Mouse (Mus musculus): ENCODE measurements around the gene Sprn. TPM values are rescaled to one million over a fixed set of nuclear protein-coding genes. Genes with fewer than 3 reads are reported as not detected.
A peak's percentile ranks its signal among the peaks of the same experiment; 100 is the strongest.

The Sprn gene
- polyA plus RNA-seq, 1 experiment from 2014 or later = 0.55 TPM

DNA sequence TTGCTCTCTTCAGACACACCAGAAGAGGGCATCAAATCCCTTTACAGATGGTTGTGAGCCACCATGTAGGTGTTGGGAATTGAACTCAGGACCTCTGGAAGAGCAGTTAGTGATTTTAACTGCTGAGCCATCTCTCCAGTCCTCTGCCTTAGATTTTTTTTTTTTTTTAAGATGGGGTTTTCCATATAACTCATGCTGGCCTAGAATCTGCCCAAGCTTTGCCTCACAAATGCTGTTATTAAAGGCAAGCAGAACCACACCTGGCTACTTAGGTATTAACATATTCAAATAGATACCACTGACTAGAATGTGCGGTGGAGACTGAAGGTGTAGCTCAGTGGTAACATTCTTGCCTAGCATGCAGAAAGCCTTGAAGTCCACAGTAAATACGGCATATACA, 34.2 kb downstream of the Sprn start:
- Histone ChIP-seq H3K9me3 (replicated peaks) (no peaks in the 10 kb centered on the region), H3K36me3 (no peaks in the 10 kb centered on the region), H3K4me1 (peaks cover 4% of the 10 kb centered on the region; the same call in 1 of the 2 replicates), H3K4me2 (no peak overlapping the region), H3K9ac (no peak overlapping the region), H3K4me3 (replicated peaks) (no peak overlapping the region), H3K27ac (no peak overlapping the region), H3K27me3 (no peaks in the 10 kb centered on the region)
- 94% methylated on average over 2 of the region's 2 CpGs for WGBS
- no peak for ATAC-seq (replicated peaks; ENCODE audit: low FRiP score)

DNA sequence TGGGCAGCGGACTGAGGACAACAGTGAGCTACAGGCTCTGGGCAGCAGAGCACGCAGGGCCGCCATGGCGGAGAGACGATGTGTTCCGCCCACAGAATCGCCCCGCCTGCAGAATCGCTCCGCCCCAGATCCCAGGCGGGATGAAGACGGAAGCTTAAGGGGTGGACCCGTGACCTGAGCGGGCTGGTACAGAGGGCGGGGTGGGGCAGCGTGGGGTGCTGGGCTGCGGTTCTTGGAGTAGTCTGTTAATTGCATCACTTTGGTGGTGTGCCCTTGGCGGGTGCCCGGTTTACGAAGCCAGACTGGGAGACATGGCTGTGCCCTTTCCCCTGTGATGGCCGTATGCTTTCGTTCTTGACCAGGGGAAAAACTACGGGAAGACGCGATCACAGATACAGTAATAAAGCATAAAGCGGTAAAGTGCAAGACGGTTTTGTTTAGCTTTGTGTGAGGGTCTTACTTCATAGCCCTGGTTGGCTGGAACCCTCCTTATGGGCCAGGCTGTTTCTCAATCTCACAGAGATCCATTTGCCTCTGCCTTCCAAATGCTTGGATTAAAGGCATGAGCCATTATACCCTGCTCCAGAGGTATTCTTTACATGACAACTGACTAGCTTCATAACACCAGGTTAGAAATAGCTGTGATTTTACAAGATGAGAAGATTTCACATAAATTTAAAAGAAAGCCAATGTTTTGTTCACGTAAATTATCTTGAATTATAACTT, 38.2 kb downstream of the Sprn start, which contains the start of gene Echs1:
Echs1 (minus strand) TSS at position 148 of the 726 bp plus-strand sequence.
- Histone ChIP-seq H3K27ac (peak within 1 kb of the TSS; percentile 92), H3K4me1 (0 out of 2 replicates have a peak, but pooled peaks cover 4% of the 10 kb centered on the region), H3K9me3 (replicated peaks) (no peaks in the 10 kb centered on the region), H3K4me3 (replicated peaks) (peak within 1 kb of the TSS; percentile 73), H3K9ac (peak within 1 kb of the TSS; percentile 77), H3K27me3 (no peaks in the 10 kb centered on the region), H3K36me3 (peaks cover 18% of the 10 kb centered on the region), H3K4me2 (peak within 1 kb of the TSS; percentile 85)
- 3% methylated on average over 28 of the region's 28 CpGs for WGBS
- ATAC-seq (replicated peaks; ENCODE audit: low FRiP score) = peak; percentile 96

DNA sequence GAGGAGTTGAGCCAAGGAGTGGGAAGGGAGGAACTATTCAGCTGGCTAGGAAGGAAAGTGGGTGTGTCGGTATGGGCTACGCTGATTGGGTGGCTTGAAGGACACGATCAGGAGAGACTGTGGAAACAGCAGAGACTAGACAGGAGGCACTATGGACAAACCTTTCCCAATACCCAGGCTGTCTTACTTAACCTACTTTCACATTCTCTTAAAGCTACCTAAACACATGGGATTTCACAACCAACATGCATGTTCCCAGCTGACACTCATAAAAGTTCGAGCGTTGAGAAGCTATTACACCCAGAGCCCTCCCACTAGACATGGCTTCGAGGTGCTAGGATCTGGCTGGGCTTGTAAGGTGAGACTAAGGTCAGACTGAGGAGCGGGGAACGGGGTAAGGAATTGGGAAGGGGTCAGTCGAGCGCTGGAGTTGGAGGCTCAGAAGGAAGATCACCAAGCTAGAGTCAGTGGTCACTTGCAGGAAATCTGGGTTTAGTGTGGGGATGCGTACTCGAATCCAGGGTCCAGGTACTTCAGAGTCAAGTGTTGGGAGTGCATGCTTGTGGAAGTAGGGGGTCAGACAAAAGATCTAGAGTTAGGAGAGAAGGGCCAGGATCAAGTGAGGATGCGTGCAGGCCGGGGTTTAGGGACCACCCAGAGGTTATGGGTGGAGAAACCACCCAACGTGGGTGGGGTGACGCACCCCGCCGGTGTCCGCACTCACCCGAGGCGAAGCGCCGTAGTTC, 38.9 kb downstream of the Sprn start, which contains the start of gene Paox:
Paox (plus strand) TSS at position 217 of the 746 bp plus-strand sequence.
- H3K9ac ChIP-seq = peak within 1 kb of the TSS; percentile 77
- peak within 1 kb of the TSS; percentile 92 for H3K27ac ChIP-seq
- H3K4me1 ChIP-seq = 0 out of 2 replicates have a peak, but pooled peaks cover 4% of the 10 kb centered on the region
- H3K4me2 ChIP-seq = peak within 1 kb of the TSS; percentile 85
- WGBS = under 1% methylated on average over 23 of the region's 23 CpGs
- H3K9me3 ChIP-seq (replicated peaks) = no peaks in the 10 kb centered on the region
- H3K27me3 ChIP-seq = no peaks in the 10 kb centered on the region
- H3K4me3 ChIP-seq (replicated peaks) = peak within 1 kb of the TSS; percentile 73
- ATAC-seq (replicated peaks; ENCODE audit: low FRiP score) = peak; percentile 89
- H3K36me3 ChIP-seq = peaks cover 25% of the 10 kb centered on the region

DNA sequence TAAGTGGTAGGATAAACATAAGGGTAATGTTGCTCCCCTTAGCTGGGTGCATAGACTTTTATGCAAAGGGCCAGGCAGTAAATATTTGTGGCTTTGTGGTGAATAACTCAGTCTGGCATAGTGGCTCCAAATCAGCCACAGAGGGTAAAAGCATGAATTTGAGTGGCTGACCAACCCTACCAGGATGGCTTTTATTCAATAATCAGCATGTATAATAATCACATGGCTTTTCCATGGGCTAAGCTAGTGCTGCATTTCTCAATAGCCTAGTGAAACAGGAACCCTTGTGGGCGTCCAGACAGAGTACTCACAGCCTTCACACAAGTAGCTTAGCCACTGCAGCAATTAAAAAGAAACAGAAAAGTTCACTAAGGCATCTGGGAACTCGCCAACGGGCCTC, 42.7 kb downstream of the Sprn start:
- peaks cover 64% of the 10 kb centered on the region for H3K36me3 ChIP-seq
- 72% methylated on average over 3 of the region's 3 CpGs for WGBS

DNA sequence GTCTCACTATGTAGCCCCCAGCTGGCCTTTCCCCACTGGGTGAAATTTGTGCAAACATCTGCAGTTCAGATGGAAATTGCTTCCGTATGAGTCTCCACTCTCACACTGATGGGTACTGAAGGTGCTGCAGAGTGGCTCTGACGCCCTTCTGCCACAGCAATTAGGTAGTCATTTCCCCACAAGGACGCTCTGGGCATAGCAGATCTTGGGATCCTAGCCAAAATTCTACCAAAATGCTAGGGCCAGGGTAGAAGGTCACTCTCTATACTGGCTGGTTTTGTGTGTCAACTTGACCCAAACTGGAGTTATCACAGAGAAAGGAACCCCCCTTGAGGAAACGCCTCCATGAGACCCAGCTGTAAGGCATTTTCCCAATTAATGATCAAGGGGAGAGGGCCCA, 50.7 kb downstream of the Sprn start:
- H3K27me3 ChIP-seq = no peaks in the 10 kb centered on the region
- peaks cover 15% of the 10 kb centered on the region for H3K4me1 ChIP-seq
- no peak overlapping the region for H3K9ac ChIP-seq
- H3K9me3 ChIP-seq (replicated peaks) = no peaks in the 10 kb centered on the region
- H3K27ac ChIP-seq = no peak overlapping the region
- no peak for ATAC-seq (replicated peaks; ENCODE audit: low FRiP score)
- no peak overlapping the region for H3K4me2 ChIP-seq
- H3K36me3 ChIP-seq = peaks cover 38% of the 10 kb centered on the region
- WGBS = 84% methylated on average over 4 of the region's 4 CpGs
- no peak overlapping the region for H3K4me3 ChIP-seq (replicated peaks)

More for the DNA sequence above, 42.7 kb downstream of the Sprn start:
- ATAC-seq (replicated peaks; ENCODE audit: low FRiP score) = no peak
- no peak overlapping the region for H3K9ac ChIP-seq
- no peaks in the 10 kb centered on the region for H3K27me3 ChIP-seq
- H3K9me3 ChIP-seq (replicated peaks) = no peaks in the 10 kb centered on the region
- H3K27ac ChIP-seq = no peak overlapping the region
- H3K4me2 ChIP-seq = no peak overlapping the region
- H3K4me1 ChIP-seq = 0 out of 2 replicates have a peak, but pooled peaks cover 4% of the 10 kb centered on the region
- H3K4me3 ChIP-seq (replicated peaks) = no peak overlapping the region

DNA sequence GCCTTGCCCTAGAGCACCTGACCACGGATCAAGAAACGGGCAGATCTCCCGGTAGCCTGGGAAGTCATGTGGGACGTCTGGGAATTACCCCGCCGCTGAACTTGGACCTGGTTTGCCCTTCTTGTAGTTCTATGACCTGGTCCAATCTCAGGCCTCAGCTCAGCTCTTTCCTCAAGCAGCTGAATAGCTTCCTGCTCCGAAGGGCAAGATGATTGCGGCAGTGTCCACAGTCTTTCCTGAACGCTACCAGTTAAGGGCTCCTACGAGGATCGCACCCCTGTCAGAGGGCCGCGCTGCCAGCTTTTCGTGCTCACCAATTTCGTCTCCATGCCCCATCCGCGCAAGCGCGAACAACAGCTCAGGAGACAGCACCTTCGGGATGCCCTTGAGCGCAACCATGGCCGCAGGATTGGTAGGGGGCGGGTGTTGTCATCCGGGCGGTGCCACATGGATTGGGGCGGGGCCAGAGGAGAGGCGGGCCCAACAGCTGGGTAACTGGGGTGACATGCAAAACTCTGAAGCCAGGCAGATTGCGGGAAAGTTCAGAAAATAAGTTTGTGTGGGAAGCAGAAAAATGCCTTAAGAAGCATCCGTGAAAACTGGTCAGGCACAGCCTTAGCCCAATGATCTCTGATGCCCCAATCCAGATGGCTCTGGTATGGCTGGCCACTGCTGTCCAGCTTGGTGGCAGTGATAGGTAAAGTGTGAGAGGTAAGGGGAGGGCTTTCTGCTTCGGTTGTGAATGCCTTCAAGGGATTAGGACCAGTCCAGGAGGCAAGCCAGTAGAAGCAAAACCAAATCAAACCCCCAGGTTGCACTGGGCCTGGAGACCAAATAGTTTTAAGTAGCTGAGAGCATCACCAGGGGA, 52.5 kb downstream of the Sprn start, which contains the start of gene Fuom:
Fuom (minus strand) TSS at position 449 of the 868 bp plus-strand sequence.
- no peaks in the 10 kb centered on the region for H3K27me3 ChIP-seq
- peaks cover 15% of the 10 kb centered on the region for H3K4me1 ChIP-seq
- H3K4me2 ChIP-seq = peak within 1 kb of the TSS; percentile 82
- 1% methylated on average over 30 of the region's 30 CpGs for WGBS
- ATAC-seq (replicated peaks; ENCODE audit: low FRiP score) = peak; percentile 94
- H3K36me3 ChIP-seq = peaks cover 20% of the 10 kb centered on the region
- peak within 1 kb of the TSS; percentile 51 for H3K4me3 ChIP-seq (replicated peaks)
- peak within 1 kb of the TSS; percentile 53 for H3K9ac ChIP-seq
- no peaks in the 10 kb centered on the region for H3K9me3 ChIP-seq (replicated peaks)
- peak within 1 kb of the TSS; percentile 76 for H3K27ac ChIP-seq

DNA sequence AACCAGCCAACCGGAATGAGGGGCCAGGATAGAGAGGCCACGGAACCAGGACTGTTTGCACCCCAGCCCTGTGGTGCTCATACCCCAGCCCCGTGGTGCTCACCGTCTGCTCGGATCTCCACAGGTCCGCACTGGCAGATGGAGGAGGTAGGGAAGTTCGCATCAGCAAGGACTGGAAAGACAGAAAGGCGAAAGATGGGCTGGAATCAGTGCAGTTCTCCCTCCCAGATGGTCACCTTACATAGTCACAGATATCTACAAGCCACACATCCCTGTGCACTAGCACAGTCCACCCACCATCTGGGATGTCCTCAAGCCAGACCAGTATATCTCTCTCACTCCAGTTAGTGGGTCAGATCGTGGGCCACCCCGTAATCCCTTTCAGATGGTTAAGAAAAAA, 53.2 kb downstream of the Sprn start:
- ATAC-seq (replicated peaks; ENCODE audit: low FRiP score) = no peak
- Histone ChIP-seq H3K4me1 (peaks cover 15% of the 10 kb centered on the region), H3K27ac (no peak overlapping the region), H3K9me3 (replicated peaks) (no peaks in the 10 kb centered on the region), H3K4me2 (peak overlapping the region; percentile 82), H3K4me3 (replicated peaks) (peak overlapping the region; percentile 51), H3K36me3 (peaks cover 13% of the 10 kb centered on the region), H3K9ac (no peak overlapping the region), H3K27me3 (no peaks in the 10 kb centered on the region)
- WGBS = 73% methylated on average over 10 of the region's 10 CpGs

Other genes starting within 250 kb of the Sprn start
- gene Utf1, start 211.1 kb downstream of the Sprn start, polyA plus RNA-seq (2015; fragmentation: Nextera tagmentation; extraction: Ambion mirVana) = 0.31 TPM in 1 of 2 replicates, not detected in the other
- gene 6430531B16Rik, start 176.1 kb downstream of the Sprn start, polyA plus RNA-seq (2015; fragmentation: Nextera tagmentation; extraction: Ambion mirVana) = 0.49 and 0.91 TPM in 2 replicates
- 1.4 and 2.1 TPM in 2 replicates for gene Adam8, start 162.3 kb downstream of the Sprn start, polyA plus RNA-seq (2015; fragmentation: Nextera tagmentation; extraction: Ambion mirVana)
- 38.3 and 40.4 TPM in 2 replicates for gene Zfp511, start 118.5 kb downstream of the Sprn start, polyA plus RNA-seq (2015; fragmentation: Nextera tagmentation; extraction: Ambion mirVana)
- 52.6 and 58.0 TPM in 2 replicates for gene Tubgcp2, start 118.2 kb downstream of the Sprn start, polyA plus RNA-seq (2015; fragmentation: Nextera tagmentation; extraction: Ambion mirVana)
- gene Msx3, start 105.8 kb downstream of the Sprn start, polyA plus RNA-seq (2015; fragmentation: Nextera tagmentation; extraction: Ambion mirVana) = not detected in 2 replicates
- 1.4 and 2.1 TPM in 2 replicates for gene Caly, start 72.3 kb downstream of the Sprn start, polyA plus RNA-seq (2015; fragmentation: Nextera tagmentation; extraction: Ambion mirVana)
- 0.28 TPM in 1 of 2 replicates, not detected in the other for gene Prap1, start 61.5 kb downstream of the Sprn start, polyA plus RNA-seq (2015; fragmentation: Nextera tagmentation; extraction: Ambion mirVana)
- 34.7 and 35.8 TPM in 2 replicates for gene Fuom, start 52.4 kb downstream of the Sprn start, polyA plus RNA-seq (2015; fragmentation: Nextera tagmentation; extraction: Ambion mirVana)
- 18.0 and 23.3 TPM in 2 replicates for gene Paox, start 39.1 kb downstream of the Sprn start, polyA plus RNA-seq (2015; fragmentation: Nextera tagmentation; extraction: Ambion mirVana)
- gene Echs1, start 38.4 kb downstream of the Sprn start, polyA plus RNA-seq (2015; fragmentation: Nextera tagmentation; extraction: Ambion mirVana) = 166 and 171 TPM in 2 replicates
- 26.3 and 28.1 TPM in 2 replicates for gene Mtg1, start 17.3 kb downstream of the Sprn start, polyA plus RNA-seq (2015; fragmentation: Nextera tagmentation; extraction: Ambion mirVana)
- gene Olfr522, start 9.9 kb upstream of the Sprn start, polyA plus RNA-seq (2015; fragmentation: Nextera tagmentation; extraction: Ambion mirVana) = not detected in 2 replicates
- gene Olfr523, start 18.3 kb upstream of the Sprn start, polyA plus RNA-seq (2015; fragmentation: Nextera tagmentation; extraction: Ambion mirVana) = not detected in 2 replicates
- gene Olfr524, start 51.1 kb upstream of the Sprn start, polyA plus RNA-seq (2015; fragmentation: Nextera tagmentation; extraction: Ambion mirVana) = not detected in 2 replicates
- not detected in 2 replicates for gene Cd163l1, start 63.4 kb upstream of the Sprn start, polyA plus RNA-seq (2015; fragmentation: Nextera tagmentation; extraction: Ambion mirVana)
- gene 5830411N06Rik, start 92.4 kb upstream of the Sprn start, polyA plus RNA-seq (2015; fragmentation: Nextera tagmentation; extraction: Ambion mirVana) = not detected in 2 replicates
- gene Olfr525, start 166.0 kb upstream of the Sprn start, polyA plus RNA-seq (2015; fragmentation: Nextera tagmentation; extraction: Ambion mirVana) = not detected in 2 replicates
- gene Olfr527, start 179.1 kb upstream of the Sprn start, polyA plus RNA-seq (2015; fragmentation: Nextera tagmentation; extraction: Ambion mirVana) = not detected in 2 replicates
- not detected in 2 replicates for gene Olfr60, start 206.8 kb upstream of the Sprn start, polyA plus RNA-seq (2015; fragmentation: Nextera tagmentation; extraction: Ambion mirVana)
- gene Olfr530, start 221.5 kb upstream of the Sprn start, polyA plus RNA-seq (2015; fragmentation: Nextera tagmentation; extraction: Ambion mirVana) = not detected in 2 replicates
- gene Olfr531, start 248.0 kb upstream of the Sprn start, polyA plus RNA-seq (2015; fragmentation: Nextera tagmentation; extraction: Ambion mirVana) = not detected in 2 replicates